Mouse (Mus musculus) spleen, adult 2 months (tissue): ENCODE measurements around the gene Crim1.

ENCODE experiments used
- CTCF ChIP-seq: fragments of 200-500 bp; IDR thresholded peaks from 2 replicates; pipeline ENCODE4 v1.5.1; 2011; ENCODE audit warnings: mild to moderate bottlenecking, inconsistent platforms; ENCODE audit not compliant: insufficient read depth, insufficient read length, insufficient replicate concordance; ENCODE audit errors: extremely low read depth
- POLR2A ChIP-seq: fragments of 200-500 bp; IDR thresholded peaks from 2 replicates; pipeline ENCODE4 v1.6.1; 2011; ENCODE audit warnings: low read depth, low read length, inconsistent platforms

DNA sequence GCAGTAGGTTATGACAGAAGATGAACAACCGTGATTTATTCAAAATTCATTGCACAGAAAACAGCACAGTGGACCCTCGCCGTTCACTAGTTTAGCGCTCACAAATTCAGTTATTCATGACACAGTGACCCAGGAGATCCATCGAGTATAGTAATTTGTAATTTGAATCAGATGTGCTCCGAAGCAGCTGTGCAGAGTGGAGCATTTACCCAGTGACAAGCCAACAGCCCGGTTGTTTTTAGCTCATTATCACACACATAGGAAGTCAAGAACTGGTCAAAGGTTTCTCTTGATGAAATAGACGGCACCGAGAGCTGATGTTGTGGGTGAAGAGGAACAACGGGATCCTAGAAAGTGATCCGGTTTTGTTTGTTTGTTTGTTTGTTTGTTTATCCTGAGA lies 64.1 kb downstream of the Crim1 start:
- TF ChIP-seq POLR2A (no peak), CTCF (no peak)
